Mouse (Mus musculus) forebrain, embryonic 11.5 days (tissue): Measurements from ENCODE around the gene Pacs1. TPM values are rescaled to one million over a fixed set of nuclear protein-coding genes. Genes with fewer than 3 reads are reported as not detected.

ENCODE experiments used
- ATAC-seq: fragments of 200-750 bp; cut with Nextera tagmentation; replicated peaks from 2 replicates; pipeline ENCODE4 v1.8.0; 2017; ENCODE audit warnings: moderate TSS enrichment; ENCODE audit not compliant: low FRiP score
- DNase-seq: peaks from one replicate; pipeline ENCODE4 v3.0.0-alpha.2; 2017; ENCODE audit warnings: low spot score
- H3K27ac ChIP-seq: fragments of 300-500 bp; sonication (generic); 2 replicates; pipeline ENCODE4 v1.5.1; 2014; ENCODE audit warnings: low read depth, low read length
- H3K27me3 ChIP-seq: fragments of 300-500 bp; sonication (generic); 2 replicates; pipeline ENCODE4 v1.6.1; 2014; ENCODE audit warnings: mild to moderate bottlenecking, low read length, mixed read lengths; ENCODE audit not compliant: control insufficient read depth, insufficient read depth
- H3K36me3 ChIP-seq: fragments of 300-500 bp; sonication (generic); 2 replicates; pipeline ENCODE4 v1.6.1; 2014; ENCODE audit warnings: mild to moderate bottlenecking, low read length, moderate library complexity, mixed read lengths; ENCODE audit not compliant: control insufficient read depth, insufficient read depth
- H3K4me1 ChIP-seq: fragments of 300-500 bp; sonication (generic); replicated peaks from 2 replicates; pipeline ENCODE4 v1.6.1; 2014; ENCODE audit warnings: low read length, mixed read lengths; ENCODE audit not compliant: control insufficient read depth, insufficient read depth
- H3K4me2 ChIP-seq: fragments of 300-500 bp; sonication (generic); 2 replicates; pipeline ENCODE4 v1.6.1; 2014; ENCODE audit warnings: low read depth, mild to moderate bottlenecking, low read length, moderate library complexity, mixed read lengths; ENCODE audit not compliant: severe bottlenecking
- H3K4me3 ChIP-seq: fragments of 300-500 bp; sonication (generic); 2 replicates; pipeline ENCODE4 v1.5.1; 2014; ENCODE audit warnings: low read depth, low read length
- H3K9ac ChIP-seq: fragments of 300-500 bp; sonication (generic); 2 replicates; pipeline ENCODE4 v1.6.1; 2014; ENCODE audit warnings: low read length
- H3K9me3 ChIP-seq: fragments of 300-500 bp; sonication (generic); 2 replicates; pipeline ENCODE4 v1.6.1; 2016; ENCODE audit warnings: low read length, mixed read lengths; ENCODE audit not compliant: control insufficient read depth
- WGBS: fragments of 180-500 bp; shearing (Covaris S2); extraction: QIAGEN DNeasy Blood & Tissue Kit; methylation state at CpG from one replicate; pipeline ENCODE4 v1.1.7; 2014; 5-methylcytosine and 5-hydroxymethylcytosine counted together
- polyA plus RNA-seq: library from polyadenylated mRNA; unstranded; fragments of >200 nt; fragmentation: Nextera tagmentation; extraction: Ambion mirVana; gene quantifications from 2 replicates; pipeline ENCODE4 v1.2.1, GENCODE M21; 2014

The Pacs1 gene
- polyA plus RNA-seq, 1 experiment from 2014 or later = 32.2 TPM

DNA sequence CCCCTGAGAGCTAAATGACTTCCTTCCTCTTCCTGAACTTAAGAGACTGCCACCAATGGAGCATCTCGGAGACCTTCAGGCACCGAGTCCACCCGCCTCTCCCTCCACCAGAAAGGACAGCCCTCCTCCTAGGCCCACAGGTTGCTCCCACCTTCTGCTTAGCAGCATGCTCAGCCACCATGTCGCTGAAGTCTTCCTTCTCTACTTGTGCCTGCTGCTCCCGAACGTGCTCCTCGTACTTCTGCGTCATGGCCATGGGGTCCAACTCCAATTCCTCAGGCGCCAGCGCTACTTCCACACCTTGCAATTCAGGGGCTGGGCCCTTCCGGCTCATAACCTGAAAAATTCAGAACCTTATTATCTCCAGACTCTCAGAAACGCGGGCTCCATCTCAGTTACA, 1.7 kb upstream of the Pacs1 start:
- ATAC-seq (no peak), DNase-seq (no peak)
- no peak overlapping the region for H3K4me2 ChIP-seq
- H3K4me1 ChIP-seq = peaks cover 5% of the 10 kb centered on the region; the same call in 1 of the 2 replicates
- H3K9me3 ChIP-seq = no peaks in the 10 kb centered on the region
- no peaks in the 10 kb centered on the region for H3K27me3 ChIP-seq
- H3K36me3 ChIP-seq = peaks cover 16% of the 10 kb centered on the region; the same call in 1 of the 2 replicates
- no peak overlapping the region for H3K4me3 ChIP-seq
- 94% methylated on average over 13 of the region's 13 CpGs for WGBS
- H3K27ac ChIP-seq = no peak overlapping the region
- H3K9ac ChIP-seq = no peak overlapping the region

DNA sequence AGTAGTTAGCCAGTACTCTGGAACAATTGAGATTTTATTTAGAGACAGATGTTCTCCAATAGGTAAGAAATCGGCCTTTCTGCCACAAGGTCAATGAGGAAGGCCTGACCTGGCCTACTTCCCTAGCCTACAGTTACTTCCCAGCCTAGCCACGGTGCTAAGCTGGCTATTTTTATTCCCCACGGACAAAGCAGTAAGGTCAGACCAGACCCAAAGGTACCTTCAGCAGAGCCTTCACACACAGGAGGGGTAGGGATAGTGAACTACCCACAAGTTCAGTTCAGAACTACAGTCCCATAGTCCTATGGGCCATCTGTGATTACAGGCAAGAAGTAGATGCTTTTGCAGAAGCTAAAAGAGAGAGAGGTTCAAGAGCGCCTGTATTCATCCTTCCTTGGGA, 997 bp upstream of the Pacs1 start:
- H3K4me3 ChIP-seq = no peak overlapping the region
- DNase-seq = no peak
- H3K27me3 ChIP-seq = no peaks in the 10 kb centered on the region
- WGBS = 80% methylated on average over 4 of the region's 4 CpGs
- peak overlapping the region; percentile 75; the same call in 1 of the 2 replicates for H3K27ac ChIP-seq
- peaks cover 5% of the 10 kb centered on the region; the same call in 1 of the 2 replicates for H3K4me1 ChIP-seq
- peaks cover 12% of the 10 kb centered on the region; the same call in 1 of the 2 replicates for H3K36me3 ChIP-seq
- ATAC-seq = no peak
- H3K9ac ChIP-seq = peak overlapping the region; percentile 3; the same call in 1 of the 2 replicates
- H3K4me2 ChIP-seq = no peak overlapping the region; the same call in 1 of the 2 replicates
- H3K9me3 ChIP-seq = no peaks in the 10 kb centered on the region

DNA sequence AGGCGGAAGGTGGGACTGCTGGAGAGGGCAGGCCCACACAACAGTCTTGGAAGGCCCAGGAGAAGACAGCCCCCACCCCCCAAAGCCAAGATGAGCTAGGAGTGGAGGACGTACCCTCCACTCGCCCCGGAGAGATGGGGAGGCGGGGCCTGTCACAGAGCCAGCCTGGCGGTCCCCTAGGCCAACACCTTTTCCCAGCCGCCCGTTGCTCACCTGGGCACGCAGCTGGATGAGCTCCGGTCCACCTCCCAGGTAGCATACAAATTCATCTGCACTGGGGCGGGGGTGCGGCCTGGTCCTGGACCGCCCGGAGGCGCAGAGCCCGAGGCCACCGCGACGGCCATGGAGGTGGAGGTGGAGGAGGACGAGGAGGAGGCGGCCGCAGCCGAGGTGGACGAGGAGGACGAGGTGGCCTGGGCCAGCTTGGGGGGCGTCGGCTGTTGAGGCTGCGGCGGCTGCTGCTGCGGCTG, 558 bp downstream of the Pacs1 start:
- Histone ChIP-seq H3K27me3 (no peaks in the 10 kb centered on the region), H3K4me3 (peak overlapping the region; percentile 90)
- ATAC-seq = peak; percentile 49

DNA sequence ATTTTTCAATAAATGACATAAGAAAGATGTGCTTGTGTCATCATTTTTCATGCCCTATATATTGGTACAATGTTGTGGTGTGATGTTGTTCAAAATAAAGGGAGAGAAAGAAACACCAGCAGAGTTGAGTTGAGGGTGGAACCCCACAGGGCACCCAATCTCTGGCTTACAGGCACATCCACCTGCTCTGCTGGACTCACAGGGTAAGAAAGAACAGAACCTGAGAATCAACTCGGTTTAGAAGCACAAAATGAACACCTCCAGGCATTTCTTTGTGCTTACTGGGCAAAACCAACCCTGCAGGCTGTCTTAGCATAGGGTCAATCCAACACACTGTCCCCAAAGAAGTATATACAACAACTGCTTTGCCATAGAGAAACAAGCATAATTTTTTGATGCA, 1.5 kb downstream of the Pacs1 start:
- H3K9me3 ChIP-seq = no peaks in the 10 kb centered on the region
- H3K4me2 ChIP-seq = peak overlapping the region; percentile 96
- no peaks in the 10 kb centered on the region for H3K27me3 ChIP-seq
- peak overlapping the region; percentile 90; the same call in 1 of the 2 replicates for H3K4me3 ChIP-seq
- no peak for ATAC-seq
- no peak overlapping the region for H3K9ac ChIP-seq
- no peak overlapping the region for H3K27ac ChIP-seq
- 30% methylated on average over 1 of the region's 1 CpGs for WGBS
- no peak for DNase-seq
- peaks cover 5% of the 10 kb centered on the region; the same call in 1 of the 2 replicates for H3K4me1 ChIP-seq
- H3K36me3 ChIP-seq = peaks cover 3% of the 10 kb centered on the region; the same call in 1 of the 2 replicates

More for the DNA sequence above, 558 bp downstream of the Pacs1 start:
- H3K4me2 ChIP-seq = peak overlapping the region; percentile 96
- peak overlapping the region; percentile 89 for H3K9ac ChIP-seq
- DNase-seq = no peak
- no peaks in the 10 kb centered on the region for H3K9me3 ChIP-seq
- WGBS = under 1% methylated on average over 29 of the region's 30 CpGs
- peaks cover 5% of the 10 kb centered on the region; the same call in 1 of the 2 replicates for H3K4me1 ChIP-seq
- peak overlapping the region; percentile 75 for H3K27ac ChIP-seq
- peaks cover 6% of the 10 kb centered on the region; the same call in 1 of the 2 replicates for H3K36me3 ChIP-seq

DNA sequence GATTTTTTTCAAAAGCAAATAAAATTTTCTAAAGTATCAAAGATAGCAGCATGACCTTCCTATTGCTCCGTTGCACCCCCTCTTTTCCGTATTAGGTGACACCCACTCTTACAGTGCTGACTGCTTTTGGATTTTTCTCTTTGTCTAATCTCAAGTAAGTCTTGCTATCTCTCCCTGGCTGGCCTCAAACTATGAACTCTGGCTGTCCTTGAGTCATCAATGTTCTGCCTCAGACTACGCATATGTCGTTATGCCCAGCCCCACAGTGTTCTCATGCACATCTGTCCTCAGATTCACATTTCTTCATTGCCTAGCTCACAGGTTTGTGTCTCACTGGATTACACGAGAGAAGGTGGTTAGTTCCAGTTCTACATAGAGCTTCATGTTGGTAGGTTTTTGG, 3.5 kb downstream of the Pacs1 start:
- no peak overlapping the region for H3K4me2 ChIP-seq
- DNase-seq (no peak), ATAC-seq (no peak)
- H3K27ac ChIP-seq = no peak overlapping the region
- no peak overlapping the region for H3K9ac ChIP-seq
- WGBS = 86% methylated on average over 5 of the region's 5 CpGs
- no peaks in the 10 kb centered on the region for H3K9me3 ChIP-seq
- H3K4me1 ChIP-seq = peaks cover 5% of the 10 kb centered on the region; the same call in 1 of the 2 replicates
- no peak overlapping the region for H3K4me3 ChIP-seq
- no peaks in the 10 kb centered on the region for H3K27me3 ChIP-seq
- no peaks in the 10 kb centered on the region; the same call in 1 of the 2 replicates for H3K36me3 ChIP-seq

DNA sequence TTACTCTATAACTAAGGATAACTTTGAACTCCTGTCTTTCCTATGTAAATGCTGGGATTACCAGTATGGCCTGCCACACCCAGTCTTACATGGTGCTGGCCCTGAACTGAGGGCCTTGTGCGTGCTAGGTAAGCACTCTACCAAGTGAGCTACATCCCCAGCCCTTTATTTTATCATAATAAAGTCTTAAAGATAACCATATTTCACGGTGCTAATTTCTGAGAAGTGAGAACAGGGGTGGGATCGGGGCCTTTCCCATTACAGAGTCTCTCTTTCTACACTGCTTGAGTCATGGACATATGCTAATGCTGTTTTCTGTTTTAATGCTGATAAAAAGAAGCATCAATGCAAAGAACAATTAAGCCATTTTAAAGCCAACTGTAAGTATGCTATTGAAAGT, 4.0 kb downstream of the Pacs1 start:
- DNase-seq (no peak), ATAC-seq (no peak)
- Histone ChIP-seq H3K36me3 (no peaks in the 10 kb centered on the region; the same call in 1 of the 2 replicates), H3K9me3 (no peaks in the 10 kb centered on the region), H3K9ac (no peak overlapping the region), H3K4me1 (peaks cover 5% of the 10 kb centered on the region; the same call in 1 of the 2 replicates), H3K4me2 (no peak overlapping the region), H3K27me3 (no peaks in the 10 kb centered on the region), H3K27ac (no peak overlapping the region), H3K4me3 (no peak overlapping the region)
- WGBS = 91% methylated on average over 3 of the region's 3 CpGs

DNA sequence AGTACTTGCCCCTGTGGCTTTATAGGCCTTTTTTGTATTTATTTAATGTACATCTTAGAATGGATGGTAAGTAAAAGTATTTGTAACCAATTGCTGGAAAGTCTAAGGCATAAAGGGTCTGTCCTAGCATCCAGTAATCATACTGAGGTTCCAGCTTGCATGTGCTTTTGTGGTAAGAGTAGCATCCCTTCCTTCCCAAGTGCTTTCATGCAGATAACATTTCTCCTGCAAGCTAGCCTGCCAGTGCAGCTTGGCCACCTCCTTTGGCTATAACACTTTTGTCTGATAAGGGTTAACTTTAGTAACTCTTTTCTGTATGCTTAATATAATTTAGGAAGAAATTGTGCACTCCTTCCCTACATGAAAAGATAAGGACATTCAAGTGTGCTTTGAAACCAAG, 4.9 kb downstream of the Pacs1 start:
- H3K9ac ChIP-seq = no peak overlapping the region
- no peak overlapping the region for H3K4me2 ChIP-seq
- peaks cover 5% of the 10 kb centered on the region; the same call in 1 of the 2 replicates for H3K4me1 ChIP-seq
- no peaks in the 10 kb centered on the region for H3K27me3 ChIP-seq
- no peak overlapping the region for H3K27ac ChIP-seq
- H3K4me3 ChIP-seq = no peak overlapping the region
- DNase-seq (no peak), ATAC-seq (no peak)
- H3K36me3 ChIP-seq = no peaks in the 10 kb centered on the region
- H3K9me3 ChIP-seq = no peaks in the 10 kb centered on the region

DNA sequence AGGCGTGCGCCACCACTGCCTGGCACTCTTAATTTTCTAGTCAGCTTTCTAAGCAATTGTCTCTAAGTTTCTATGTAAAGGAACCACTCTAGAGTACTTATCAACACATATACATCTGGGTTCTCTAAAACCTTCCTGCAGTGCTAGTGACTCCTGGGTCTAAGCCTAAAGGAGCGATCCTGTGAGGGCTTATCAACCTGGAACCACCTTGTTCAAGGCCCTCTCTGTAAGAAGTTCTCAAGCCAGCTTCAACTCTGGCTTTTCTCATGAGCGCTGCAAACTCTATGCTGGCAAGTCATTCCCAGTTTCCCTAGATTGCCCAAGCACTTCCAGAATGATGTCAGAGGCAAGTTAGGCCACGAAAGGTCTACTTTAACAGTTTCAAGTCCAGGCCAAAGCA, 5.9 kb downstream of the Pacs1 start:
- Histone ChIP-seq H3K9ac (no peak overlapping the region), H3K4me3 (no peak overlapping the region), H3K4me1 (peaks cover 4% of the 10 kb centered on the region; the same call in 1 of the 2 replicates), H3K4me2 (no peak overlapping the region), H3K36me3 (no peaks in the 10 kb centered on the region), H3K27ac (no peak overlapping the region), H3K9me3 (no peaks in the 10 kb centered on the region), H3K27me3 (no peaks in the 10 kb centered on the region)
- DNase-seq (no peak), ATAC-seq (no peak)
- 94% methylated on average over 5 of the region's 5 CpGs for WGBS

DNA sequence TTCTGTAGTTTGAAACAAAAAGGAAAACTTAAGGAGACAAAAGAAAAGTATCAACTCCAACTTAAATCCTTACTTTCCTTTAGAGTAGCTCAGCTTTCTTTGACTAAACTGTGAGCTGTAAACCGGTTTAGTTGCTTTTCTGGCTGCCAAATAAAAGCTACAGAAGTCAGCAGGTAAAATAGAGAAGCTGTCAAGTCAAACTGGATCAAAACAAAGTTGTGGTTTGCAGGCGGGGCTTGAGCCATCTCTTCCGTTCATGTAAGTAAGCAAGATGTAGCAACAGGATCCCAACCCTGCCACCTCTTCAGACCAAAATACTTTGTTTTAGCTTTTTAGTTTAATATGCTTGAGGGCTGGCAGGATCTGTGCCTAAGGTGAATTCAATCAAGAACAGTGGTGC, 15.8 kb downstream of the Pacs1 start:
- no peaks in the 10 kb centered on the region for H3K9me3 ChIP-seq
- H3K4me3 ChIP-seq = no peak overlapping the region
- no peak overlapping the region for H3K4me2 ChIP-seq
- no peaks in the 10 kb centered on the region for H3K27me3 ChIP-seq
- 65% methylated on average over 3 of the region's 3 CpGs for WGBS
- no peak overlapping the region for H3K27ac ChIP-seq
- ATAC-seq (no peak), DNase-seq (no peak)
- no peaks in the 10 kb centered on the region for H3K4me1 ChIP-seq
- no peak overlapping the region for H3K9ac ChIP-seq
- H3K36me3 ChIP-seq = no peaks in the 10 kb centered on the region
